In genomic region chr2:163463251-163463769, GRCm38 (mm10) we compare ENCODE assay signal across 34 mouse cellular contexts. TPM values are rescaled to one million over a fixed set of nuclear protein-coding genes. Genes with fewer than 3 reads are reported as not detected.
DNase-seq lines count a peak whose midpoint lies in the region; ATAC-seq and TF ChIP-seq lines count a peak whose summit lies in the region.
"Had no signal": no experiment of that assay in that cellular context is flagged by ENCODE, and none has a peak within 500 bp of the region (broad histone marks: within the 10 kb centered on the region; RNA-seq: fewer than 3 reads in every experiment).

No protein-coding gene starts in this region.

- H3K79me2 ChIP-seq in heart, adult 2 months (replicated peaks; ENCODE audit: control insufficient read depth, insufficient read depth, low read length) = no peaks in the 10 kb centered on the region

- TF ChIP-seq POLR2A in heart, adult 2 months (IDR thresholded peaks at IDR 0.05; ENCODE audit: insufficient read depth, low read depth, low read length) = no peak

- H3K9ac ChIP-seq in heart, adult 2 months (ENCODE audit: low read depth, low read length) = no peak overlapping the region
- no peak overlapping the region for H3K9ac ChIP-seq in liver, postnatal 0 days (replicated peaks)
- H3K9ac ChIP-seq in liver, embryonic 12.5 days = no peak overlapping the region
- H3K9ac ChIP-seq: embryonic facial prominence, embryonic 15.5 days; hindbrain, embryonic 13.5 days; liver, embryonic 13.5 days had no signal

- H3K4me1 ChIP-seq in heart, adult 2 months (ENCODE audit: control insufficient read depth, insufficient read depth, low read length) = peaks cover 5% of the 10 kb centered on the region
- no peaks in the 10 kb centered on the region for H3K4me1 ChIP-seq in liver, postnatal 0 days (ENCODE audit: insufficient read depth)
- 0 out of 2 replicates have a peak, but pooled peaks cover 4% of the 10 kb centered on the region for H3K4me1 ChIP-seq in liver, embryonic 12.5 days
- H3K4me1 ChIP-seq: embryonic facial prominence, embryonic 15.5 days had no signal

- peak; percentile 5 for DNase-seq in cerebellum, adult 11-12 months
- DNase-seq in cerebellum, adult 11 months = no peak
- DNase-seq in heart, adult 2 months = no peak
- DNase-seq in heart, postnatal 10 days = no peak
- DNase-seq in liver, postnatal 0 days = no peak
- no peak for DNase-seq in kidney, adult 11 months
- DNase-seq: adrenal gland, postnatal 14 days; cerebellum, postnatal 14 days; kidney, adult 9 months; kidney, postnatal 10 days; layer of hippocampus, postnatal 36 days; left cerebral cortex, postnatal 4 days; liver, embryonic 13.5 days; lung, adult 2 months; midbrain, embryonic 14.5 days; thymus, adult 2 months; thymus, postnatal 36 days had no signal

- no peak overlapping the region for H3K4me2 ChIP-seq in liver, postnatal 0 days (ENCODE audit: low read depth, low read length)
- no peak overlapping the region for H3K4me2 ChIP-seq in liver, embryonic 12.5 days
- H3K4me2 ChIP-seq: embryonic facial prominence, embryonic 15.5 days; hindbrain, embryonic 13.5 days; liver, embryonic 13.5 days had no signal

- peak overlapping the region; percentile 86 for H3K27ac ChIP-seq in heart, adult 2 months
- no peak overlapping the region for H3K27ac ChIP-seq in liver, postnatal 0 days (ENCODE audit: low read depth)
- no peak overlapping the region for H3K27ac ChIP-seq in liver, embryonic 12.5 days
- H3K27ac ChIP-seq: embryonic facial prominence, embryonic 10.5 days; embryonic facial prominence, embryonic 15.5 days; hindbrain, embryonic 13.5 days; liver, embryonic 13.5 days; macrophage had no signal

- no peak for TF ChIP-seq CTCF in heart, adult 2 months (IDR thresholded peaks at IDR 0.05)
- no peak for TF ChIP-seq CTCF in liver, postnatal 0 days (IDR thresholded peaks at IDR 0.05; ENCODE audit: low read depth)

- no peaks in the 10 kb centered on the region; the same call in 1 of the 2 replicates for H3K36me3 ChIP-seq in heart, adult 2 months (ENCODE audit: control insufficient read depth, insufficient read depth, low read length)
- H3K36me3 ChIP-seq in liver, postnatal 0 days (replicated peaks; ENCODE audit: insufficient read depth, low read length) = peaks cover 5% of the 10 kb centered on the region; the same call in 1 of the 2 replicates
- H3K36me3 ChIP-seq in liver, embryonic 12.5 days = peaks cover 13% of the 10 kb centered on the region

- TF ChIP-seq EP300 in heart, adult 2 months (IDR thresholded peaks at IDR 0.05; ENCODE audit: insufficient read depth, low read depth, low read length) = no peak
- TF ChIP-seq EP300 in liver, postnatal 0 days (IDR thresholded peaks at IDR 0.05; ENCODE audit: low read depth) = no peak

- no peak overlapping the region for H3K4me3 ChIP-seq in heart, adult 2 months
- H3K4me3 ChIP-seq in liver, postnatal 0 days (ENCODE audit: low read depth, low read length) = no peak overlapping the region
- no peak overlapping the region for H3K4me3 ChIP-seq in liver, embryonic 12.5 days
- H3K4me3 ChIP-seq: embryonic facial prominence, embryonic 10.5 days; embryonic facial prominence, embryonic 15.5 days; hindbrain, embryonic 13.5 days; liver, embryonic 13.5 days had no signal

- 0 out of 2 replicates have a peak, but pooled peaks have one; percentile 26 for ATAC-seq in liver, postnatal 0 days
- no peak for ATAC-seq in liver, embryonic 12.5 days
- ATAC-seq in frontal cortex, adult (ENCODE audit: low TSS enrichment) = no peak
- ATAC-seq: forebrain, embryonic 14.5 days; intestine, embryonic 16.5 days had no signal

- intact Hi-C loops in heart, adult 2 months (cut with DNase I) = no loop called here
- intact Hi-C loops in heart, postnatal 10 days (cut with DNase I) = no loop called here

- no peaks in the 10 kb centered on the region for H3K27me3 ChIP-seq in heart, adult 2 months (ENCODE audit: control insufficient read depth, insufficient read depth, low read length)
- H3K27me3 ChIP-seq in liver, postnatal 0 days (ENCODE audit: insufficient read depth, low read length) = peaks cover 4% of the 10 kb centered on the region; the same call in 1 of the 2 replicates
- H3K27me3 ChIP-seq in liver, embryonic 12.5 days (replicated peaks) = peaks cover 24% of the 10 kb centered on the region

- WGBS in heart, adult 2 months = 65% methylated on average over 10 of the region's 10 CpGs
- WGBS in liver, postnatal 0 days (ENCODE audit: insufficient replicate concordance) = 54% methylated on average over 10 of the region's 10 CpGs
- WGBS in liver, embryonic 12.5 days (ENCODE audit: insufficient replicate concordance) = 48% methylated on average over 10 of the region's 10 CpGs

- H3K9me3 ChIP-seq in liver, postnatal 0 days (ENCODE audit: low read length) = no peaks in the 10 kb centered on the region
- no peaks in the 10 kb centered on the region for H3K9me3 ChIP-seq in liver, embryonic 12.5 days (replicated peaks)
- H3K9me3 ChIP-seq: embryonic facial prominence, embryonic 10.5 days; embryonic facial prominence, embryonic 15.5 days; hindbrain, embryonic 13.5 days; liver, embryonic 13.5 days had no signal

RNA-seq across cellular contexts. Expression of gene Fitm2, which starts 9.1 kb away (rescaled TPM):
- 100 to 1,000 TPM; 196 to 223 TPM for total RNA-seq in heart, adult 2 months (2021)
- 93.8 and 139 TPM in 2 replicates for polyA plus RNA-seq in heart, adult 2 months (2012; rRNA removed)
- total RNA-seq in heart, postnatal 10 days (2021) = 100 to 1,000 TPM in 1 of 2 experiments, 10 to 100 TPM in 1; 79.2 to 103 TPM
- polyA plus RNA-seq in liver, postnatal 0 days (2015; fragmentation: Nextera tagmentation; extraction: Ambion mirVana) = 15.1 and 16.9 TPM in 2 replicates
- 6.7 and 7.0 TPM in 2 replicates for polyA plus RNA-seq in liver, embryonic 12.5 days (2016; fragmentation: Nextera tagmentation; extraction: Ambion mirVana)

RNA-seq across cellular contexts. Expression of gene Gdap1l1, which starts 25.0 kb away (rescaled TPM):
- not detected for total RNA-seq in heart, adult 2 months (2021)
- polyA plus RNA-seq in heart, adult 2 months (2012; rRNA removed) = 0.23 and 0.25 TPM in 2 replicates
- not detected for total RNA-seq in heart, postnatal 10 days (2021)
- not detected in 2 replicates for polyA plus RNA-seq in liver, postnatal 0 days (2015; fragmentation: Nextera tagmentation; extraction: Ambion mirVana)
- polyA plus RNA-seq in liver, embryonic 12.5 days (2016; fragmentation: Nextera tagmentation; extraction: Ambion mirVana) = 0.19 and 0.36 TPM in 2 replicates
- total RNA-seq: CH12.LX; gastrocnemius, postnatal 4 days; heart, postnatal 14 days; monocyte, adult 5-6 weeks had no signal

RNA-seq across cellular contexts. Expression of gene R3hdml, which starts 28.8 kb away (rescaled TPM):
- total RNA-seq in heart, adult 2 months (2021) = not detected
- polyA plus RNA-seq in heart, adult 2 months (2012; rRNA removed) = not detected in 2 replicates
- not detected for total RNA-seq in heart, postnatal 10 days (2021)
- polyA plus RNA-seq in liver, postnatal 0 days (2015; fragmentation: Nextera tagmentation; extraction: Ambion mirVana) = not detected in 2 replicates
- not detected in 2 replicates for polyA plus RNA-seq in liver, embryonic 12.5 days (2016; fragmentation: Nextera tagmentation; extraction: Ambion mirVana)
- total RNA-seq: adrenal gland, postnatal 14 days; CH12.LX; gastrocnemius, adult 18-20 months; gastrocnemius, postnatal 4 days; heart, postnatal 14 days; layer of hippocampus, postnatal 36 days; monocyte, adult 5-6 weeks had no signal
- polyA plus RNA-seq: cortical plate, adult 2 months; embryonic facial prominence, embryonic 10.5 days; forebrain, embryonic 14.5 days; hindbrain, embryonic 13.5 days; liver, embryonic 13.5 days; lung, adult 2 months; macrophage; midbrain, embryonic 14.5 days had no signal

RNA-seq across cellular contexts. Expression of gene Oser1, which starts 38.8 kb away (rescaled TPM):
- total RNA-seq in heart, adult 2 months (2021) = 10 to 100 TPM; 19.6 to 21.2 TPM
- polyA plus RNA-seq in heart, adult 2 months (2012; rRNA removed) = 9.7 and 16.4 TPM in 2 replicates
- total RNA-seq in heart, postnatal 10 days (2021) = 10 to 100 TPM; 21.3 to 24.4 TPM
- 42.6 and 50.4 TPM in 2 replicates for polyA plus RNA-seq in liver, postnatal 0 days (2015; fragmentation: Nextera tagmentation; extraction: Ambion mirVana)
- polyA plus RNA-seq in liver, embryonic 12.5 days (2016; fragmentation: Nextera tagmentation; extraction: Ambion mirVana) = 41.3 and 43.0 TPM in 2 replicates

RNA-seq across cellular contexts. Expression of gene Hnf4a, which starts 43.3 kb away (rescaled TPM):
- not detected for total RNA-seq in heart, adult 2 months (2021)
- 0.03 TPM in 1 of 2 replicates, not detected in the other for polyA plus RNA-seq in heart, adult 2 months (2012; rRNA removed)
- not detected for total RNA-seq in heart, postnatal 10 days (2021)
- polyA plus RNA-seq in liver, postnatal 0 days (2015; fragmentation: Nextera tagmentation; extraction: Ambion mirVana) = 25.1 and 27.5 TPM in 2 replicates
- polyA plus RNA-seq in liver, embryonic 12.5 days (2016; fragmentation: Nextera tagmentation; extraction: Ambion mirVana) = 15.1 and 15.4 TPM in 2 replicates
- total RNA-seq: CH12.LX; layer of hippocampus, postnatal 36 days; left cerebral cortex, postnatal 4 days; monocyte, adult 5-6 weeks had no signal
- polyA plus RNA-seq: C2C12; cortical plate, adult 2 months; embryonic facial prominence, embryonic 10.5 days; embryonic facial prominence, embryonic 15.5 days; forebrain, embryonic 14.5 days; frontal cortex, adult 2 months; macrophage; midbrain, embryonic 14.5 days; neural tube, embryonic 14.5 days had no signal
